Mouse (Mus musculus): ENCODE data around the gene Tgm7. TPM values are rescaled to one million over a fixed set of nuclear protein-coding genes. Genes with fewer than 3 reads are reported as not detected.

The Tgm7 gene
- 0.27 TPM for polyA plus RNA-seq (2014; fragmentation: Illumina TruSeq; extraction: RNeasy Lipid Tissue Mini Kit (QIAGEN cat#74804); ENCODE audit: low read depth, low replicate concordance)

DNA sequence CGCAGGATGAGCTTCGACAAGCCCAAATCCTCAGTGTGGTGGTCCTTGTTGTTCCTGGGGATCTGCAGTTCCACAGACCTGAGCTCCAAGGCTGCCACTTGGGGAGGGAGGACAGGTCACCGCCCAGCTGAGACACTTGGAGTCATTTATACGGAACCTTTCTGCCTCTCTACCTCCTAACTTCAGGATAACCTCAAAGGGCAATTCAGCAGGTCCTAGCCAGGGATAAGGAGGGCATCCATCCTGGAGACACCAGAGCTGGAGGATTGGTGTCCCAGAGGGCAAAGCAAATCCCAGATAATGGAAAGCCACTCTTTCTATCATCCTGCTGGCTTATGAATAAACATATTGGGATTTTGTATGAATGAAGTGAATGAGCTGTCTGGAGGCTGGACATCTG is at the start of gene Tgm7:
Tgm7 (minus strand) TSS at position 101 of the 400 bp plus-strand sequence.

GRCm38 (mm10) chr2:121140018-121140882 is 30.7 kb upstream of the Tgm7 start, which contains the start of the genes Adal and Lcmt2:
TSS of gene Adal (plus strand) at chr2:121140428.
TSS of gene Lcmt2 (minus strand) at chr2:121140653.

DNA sequence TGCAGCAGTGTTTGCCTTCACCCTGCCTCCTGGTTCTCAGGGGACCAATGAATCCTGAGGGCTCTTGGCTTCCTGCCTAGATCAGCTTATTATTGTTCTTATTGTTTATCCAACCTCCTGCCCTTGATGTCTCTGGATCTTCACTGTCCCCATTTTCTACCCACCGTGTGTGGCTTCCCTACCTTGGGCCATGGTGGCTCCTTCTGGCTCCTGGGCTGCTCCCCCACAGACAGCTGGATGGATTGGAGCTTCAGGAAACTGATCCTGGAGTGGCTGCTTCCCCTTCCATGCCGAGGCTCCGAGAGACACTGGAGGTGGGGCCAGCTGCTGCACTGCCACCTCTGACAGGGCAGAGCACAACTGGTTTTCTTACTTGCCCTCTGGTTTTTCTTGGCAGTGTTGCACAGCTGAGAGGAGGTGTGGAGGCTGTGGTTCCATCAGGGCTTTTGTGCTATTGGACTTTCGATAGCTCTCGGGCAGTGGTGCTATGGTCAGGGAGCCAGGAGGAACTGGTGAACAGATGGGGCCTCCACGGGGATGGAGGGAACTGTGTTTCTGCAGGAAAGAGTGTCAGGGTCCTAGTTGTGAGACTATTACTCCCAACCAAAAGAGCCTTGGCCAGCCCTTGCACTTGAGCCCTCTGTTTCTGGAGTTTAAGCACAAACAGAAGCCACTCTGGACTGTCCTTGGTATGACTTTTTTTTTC is 24.0 kb downstream of the Tgm7 start, which contains the start of gene Tgm5:
Tgm5 (minus strand) TSS at position 362 of the 706 bp plus-strand sequence.

Other genes with a start within 250 kb of the Tgm7 start
- 13.4 TPM for gene Ubr1, start 139.1 kb downstream of the Tgm7 start, polyA plus RNA-seq (2014; fragmentation: Illumina TruSeq; extraction: RNeasy Lipid Tissue Mini Kit (QIAGEN cat#74804); ENCODE audit: low read depth, low replicate concordance)
- 15.2 TPM for gene Tmem62, start 132.8 kb downstream of the Tgm7 start, polyA plus RNA-seq (2014; fragmentation: Illumina TruSeq; extraction: RNeasy Lipid Tissue Mini Kit (QIAGEN cat#74804); ENCODE audit: low read depth, low replicate concordance)
- 43.9 TPM for gene Ccndbp1, start 101.4 kb downstream of the Tgm7 start, polyA plus RNA-seq (2014; fragmentation: Illumina TruSeq; extraction: RNeasy Lipid Tissue Mini Kit (QIAGEN cat#74804); ENCODE audit: low read depth, low replicate concordance)
- not detected for gene Epb42, start 72.7 kb downstream of the Tgm7 start, polyA plus RNA-seq (2014; fragmentation: Illumina TruSeq; extraction: RNeasy Lipid Tissue Mini Kit (QIAGEN cat#74804); ENCODE audit: low read depth, low replicate concordance)
- not detected for gene Tgm5, start 24.0 kb downstream of the Tgm7 start, polyA plus RNA-seq (2014; fragmentation: Illumina TruSeq; extraction: RNeasy Lipid Tissue Mini Kit (QIAGEN cat#74804); ENCODE audit: low read depth, low replicate concordance)
- 11.8 TPM for gene Adal, start 30.6 kb upstream of the Tgm7 start, polyA plus RNA-seq (2014; fragmentation: Illumina TruSeq; extraction: RNeasy Lipid Tissue Mini Kit (QIAGEN cat#74804); ENCODE audit: low read depth, low replicate concordance)
- 8.6 TPM for gene Lcmt2, start 30.9 kb upstream of the Tgm7 start, polyA plus RNA-seq (2014; fragmentation: Illumina TruSeq; extraction: RNeasy Lipid Tissue Mini Kit (QIAGEN cat#74804); ENCODE audit: low read depth, low replicate concordance)
- gene Tubgcp4, start 60.9 kb upstream of the Tgm7 start, polyA plus RNA-seq (2014; fragmentation: Illumina TruSeq; extraction: RNeasy Lipid Tissue Mini Kit (QIAGEN cat#74804); ENCODE audit: low read depth, low replicate concordance) = 18.2 TPM
- 9.7 TPM for gene Zscan29, start 61.3 kb upstream of the Tgm7 start, polyA plus RNA-seq (2014; fragmentation: Illumina TruSeq; extraction: RNeasy Lipid Tissue Mini Kit (QIAGEN cat#74804); ENCODE audit: low read depth, low replicate concordance)
- 22.6 TPM for gene Trp53bp1, start 161.6 kb upstream of the Tgm7 start, polyA plus RNA-seq (2014; fragmentation: Illumina TruSeq; extraction: RNeasy Lipid Tissue Mini Kit (QIAGEN cat#74804); ENCODE audit: low read depth, low replicate concordance)
- gene Map1a, start 179.8 kb upstream of the Tgm7 start, polyA plus RNA-seq (2014; fragmentation: Illumina TruSeq; extraction: RNeasy Lipid Tissue Mini Kit (QIAGEN cat#74804); ENCODE audit: low read depth, low replicate concordance) = 2.4 TPM
- gene Ppip5k1, start 245.6 kb upstream of the Tgm7 start, polyA plus RNA-seq (2014; fragmentation: Illumina TruSeq; extraction: RNeasy Lipid Tissue Mini Kit (QIAGEN cat#74804); ENCODE audit: low read depth, low replicate concordance) = 38.9 TPM
- 3.6 TPM for gene Ckmt1, start 247.9 kb upstream of the Tgm7 start, polyA plus RNA-seq (2014; fragmentation: Illumina TruSeq; extraction: RNeasy Lipid Tissue Mini Kit (QIAGEN cat#74804); ENCODE audit: low read depth, low replicate concordance)